Mouse (Mus musculus) olfactory bulb, adult 2 months (tissue): Measurements from ENCODE around the gene Ccnl1. TPM values are rescaled to one million over a fixed set of nuclear protein-coding genes. Genes with fewer than 3 reads are reported as not detected.

Source experiments
- H3K27ac ChIP-seq: fragments of 200-500 bp; 2 replicates; pipeline ENCODE4 v1.5.1; 2012; ENCODE audit warnings: low read depth, low read length; ENCODE audit not compliant: insufficient read depth
- H3K4me1 ChIP-seq: fragments of 200-500 bp; 2 replicates; pipeline ENCODE4 v1.6.1; 2012; ENCODE audit warnings: low read length; ENCODE audit not compliant: control insufficient read depth, insufficient read depth
- H3K4me3 ChIP-seq: fragments of 200-500 bp; 2 replicates; pipeline ENCODE4 v1.5.1; 2012; ENCODE audit warnings: mild to moderate bottlenecking, low read depth, low read length, moderate library complexity; ENCODE audit not compliant: insufficient read depth
- CTCF ChIP-seq: fragments of 200-500 bp; IDR thresholded peaks from 2 replicates; pipeline ENCODE4 v1.5.1; 2012; ENCODE audit warnings: low read depth, mild to moderate bottlenecking, low read length, moderate library complexity; ENCODE audit not compliant: insufficient read depth
- POLR2A ChIP-seq: fragments of 200-500 bp; IDR thresholded peaks from 2 replicates; pipeline ENCODE4 v1.6.1; 2012; ENCODE audit warnings: mild to moderate bottlenecking, low read depth, low read length, moderate library complexity; ENCODE audit not compliant: insufficient read depth
- WGBS: fragments of 180-500 bp; shearing (Covaris S2); methylation state at CpG from one replicate; pipeline ENCODE4 v1.1.7; 2018; 5-methylcytosine and 5-hydroxymethylcytosine counted together
- polyA plus RNA-seq: library from polyadenylated mRNA; stranded (reverse); fragments of >200 nt; gene quantifications from 2 replicates; pipeline ENCODE4 v1.2.4, GENCODE M21; 2012; ENCODE audit warnings: low replicate concordance; ENCODE audit not compliant: missing spikeins, insufficient read depth, insufficient read length

The Ccnl1 gene
- polyA plus RNA-seq, 1 experiment: 295 TPM

GRCm38 (mm10) chr3:65904106-65904505 is 53.9 kb downstream of the Ccnl1 start:
- TF ChIP-seq POLR2A (no peak), CTCF (no peak)
- peaks cover 7% of the 10 kb centered on the region; the same call in 1 of the 2 replicates for H3K4me1 ChIP-seq
- WGBS: 56% methylated on average over 4 of the region's 4 CpGs
- H3K4me3 ChIP-seq: no peak overlapping the region
- H3K27ac ChIP-seq: no peak overlapping the region

GRCm38 (mm10) chr3:65898598-65899278 is 59.3 kb downstream of the Ccnl1 start:
- H3K27ac ChIP-seq: no peak overlapping the region
- TF ChIP-seq CTCF (no peak), POLR2A (no peak)
- whole genome bisulfite sequencing: 80% methylated on average over 8 of the region's 8 CpGs

GRCm38 (mm10) chr3:65897233-65897993 is 60.6 kb downstream of the Ccnl1 start:
- 79% methylated on average over 3 of the region's 3 CpGs for WGBS
- H3K4me3 ChIP-seq: no peak overlapping the region
- no peak overlapping the region for H3K27ac ChIP-seq
- TF ChIP-seq POLR2A (no peak), CTCF (no peak)
- no peaks in the 10 kb centered on the region for H3K4me1 ChIP-seq

More at GRCm38 (mm10) chr3:65898598-65899278, 59.3 kb downstream of the Ccnl1 start:
- Histone ChIP-seq H3K4me1 (no peaks in the 10 kb centered on the region), H3K4me3 (no peak overlapping the region)
